Mouse (Mus musculus): Measurements from ENCODE around the gene Nolc1. TPM values are rescaled to one million over a fixed set of nuclear protein-coding genes. Genes with fewer than 3 reads are reported as not detected.
A peak's percentile ranks its signal among the peaks of the same experiment; 100 is the strongest.

The Nolc1 gene
- total and polyA plus RNA-seq, 3 experiments = 116 to 153 (median 147) TPM

DNA sequence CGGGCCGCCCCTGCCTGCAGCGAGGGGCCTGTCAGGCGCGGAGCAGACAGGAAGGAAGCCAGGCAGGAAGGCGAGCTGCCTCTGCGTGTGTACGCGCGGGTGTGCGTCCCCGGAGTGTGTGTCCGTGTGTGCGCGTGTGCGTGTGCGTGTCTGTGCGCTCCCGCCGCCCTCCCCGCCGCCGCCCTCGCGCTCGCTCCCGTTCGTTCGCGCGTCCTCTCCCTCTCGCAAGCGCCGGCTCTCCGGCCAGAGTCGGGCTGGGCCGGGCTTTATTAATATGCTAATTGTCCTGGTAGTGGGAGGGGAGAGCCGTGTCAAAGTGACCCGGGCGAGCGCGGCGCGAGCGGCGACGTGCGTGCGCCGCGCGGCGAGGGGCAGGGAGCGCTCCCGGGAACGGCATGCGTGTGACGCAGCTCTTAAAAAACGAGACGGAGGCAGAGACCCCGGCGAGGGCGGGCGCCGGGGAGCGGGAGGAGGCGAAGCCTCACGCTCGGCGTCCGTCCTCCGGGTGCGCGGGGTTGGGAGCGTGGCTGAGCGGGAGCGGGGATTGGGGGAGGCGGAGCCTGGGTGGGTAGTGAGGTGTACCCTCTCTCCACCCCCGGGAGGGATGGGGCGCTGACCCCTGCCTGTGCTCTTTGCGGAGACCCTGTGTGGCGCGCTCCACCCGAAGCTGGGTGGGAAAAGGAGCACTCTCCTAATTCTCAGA lies 30.5 kb upstream of the Nolc1 start, which contains the start of gene Ldb1:
TSS of gene Ldb1 (minus strand) at position 222 of the 703 bp plus-strand sequence.
- H3K4me1 ChIP-seq (ENCODE audit: insufficient read depth, low read depth, low read length) = peaks cover 67% of the 10 kb centered on the region
- ATAC-seq (ENCODE audit: extremely low read depth, insufficient number of reproducible peaks, low FRiP score, poor library complexity, severe bottlenecking) (peak; percentile 48; the same call in 1 of the 2 replicates), DNase-seq (ENCODE audit: low spot score) (peak; percentile 77)
- TF ChIP-seq POLR2AphosphoS5 (IDR thresholded peaks at IDR 0.05; ENCODE audit: insufficient replicate concordance, low read depth, low read length) (no peak), TAL1 (conservative IDR thresholded peaks at IDR 0.05; ENCODE audit: low read depth, low read length) (no peak), GATA2 (IDR thresholded peaks at IDR 0.05; ENCODE audit: borderline replicate concordance, low read depth, low read length) (no peak), GATA1 (IDR thresholded peaks at IDR 0.05; ENCODE audit: borderline replicate concordance, low read length) (no peak), CTCF (IDR thresholded peaks at IDR 0.05; ENCODE audit: low read depth, low read length) (no peak)
- peak within 1 kb of the TSS; percentile 96 for H3K4me3 ChIP-seq (ENCODE audit: low read depth, low read length)
- H3K27me3 ChIP-seq (ENCODE audit: insufficient read depth, low read length) = no peaks in the 10 kb centered on the region; the same call in 1 of the 2 replicates
- H3K36me3 ChIP-seq (replicated peaks) = peaks cover 28% of the 10 kb centered on the region
- no peaks in the 10 kb centered on the region for H3K9me3 ChIP-seq (replicated peaks)

DNA sequence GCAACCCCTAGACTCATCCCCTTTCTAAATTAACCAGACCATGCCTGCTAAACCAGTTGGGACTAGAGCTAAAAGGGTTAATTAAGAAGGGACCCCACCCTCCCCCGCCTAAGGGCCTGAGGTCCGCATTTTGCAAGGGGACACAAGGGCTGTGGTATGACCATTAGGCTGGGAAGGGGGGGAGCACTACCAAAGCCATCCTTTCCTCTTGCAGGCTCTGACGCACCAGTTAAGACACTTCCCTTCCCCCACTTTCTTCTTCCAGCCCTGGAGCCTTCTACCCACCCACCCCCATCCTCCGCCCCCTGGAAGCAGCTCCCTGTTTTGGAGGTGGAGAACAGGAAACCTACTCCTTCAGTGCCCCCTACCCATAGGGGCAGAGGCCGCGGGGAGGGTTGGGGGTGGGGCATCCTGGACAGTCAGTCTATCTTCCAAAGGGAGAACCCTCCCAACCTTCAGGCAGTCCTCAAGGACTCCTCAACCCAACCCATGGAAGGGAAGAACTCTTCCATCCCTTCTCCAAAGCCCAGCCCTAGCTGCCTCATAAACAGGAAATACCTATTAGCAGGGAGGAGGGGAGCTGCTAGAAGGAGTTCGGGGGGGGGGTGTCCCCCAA lies 29.9 kb upstream of the Nolc1 start:
- Histone ChIP-seq H3K9me3 (replicated peaks) (no peaks in the 10 kb centered on the region), H3K4me1 (ENCODE audit: insufficient read depth, low read depth, low read length) (peaks cover 67% of the 10 kb centered on the region), H3K4me3 (ENCODE audit: low read depth, low read length) (peak overlapping the region; percentile 96), H3K27me3 (ENCODE audit: insufficient read depth, low read length) (no peaks in the 10 kb centered on the region; the same call in 1 of the 2 replicates), H3K36me3 (replicated peaks) (peaks cover 24% of the 10 kb centered on the region)
- ATAC-seq (ENCODE audit: extremely low read depth, insufficient number of reproducible peaks, low FRiP score, poor library complexity, severe bottlenecking) (no peak), DNase-seq (ENCODE audit: low spot score) (no peak)
- TF ChIP-seq TAL1 (conservative IDR thresholded peaks at IDR 0.05; ENCODE audit: low read depth, low read length) = no peak
- no peak for TF ChIP-seq GATA2 (IDR thresholded peaks at IDR 0.05; ENCODE audit: borderline replicate concordance, low read depth, low read length)
- no peak for TF ChIP-seq GATA1 (IDR thresholded peaks at IDR 0.05; ENCODE audit: borderline replicate concordance, low read length)
- TF ChIP-seq POLR2AphosphoS5 (IDR thresholded peaks at IDR 0.05; ENCODE audit: insufficient replicate concordance, low read depth, low read length) = no peak
- TF ChIP-seq CTCF (IDR thresholded peaks at IDR 0.05; ENCODE audit: low read depth, low read length) = no peak

DNA sequence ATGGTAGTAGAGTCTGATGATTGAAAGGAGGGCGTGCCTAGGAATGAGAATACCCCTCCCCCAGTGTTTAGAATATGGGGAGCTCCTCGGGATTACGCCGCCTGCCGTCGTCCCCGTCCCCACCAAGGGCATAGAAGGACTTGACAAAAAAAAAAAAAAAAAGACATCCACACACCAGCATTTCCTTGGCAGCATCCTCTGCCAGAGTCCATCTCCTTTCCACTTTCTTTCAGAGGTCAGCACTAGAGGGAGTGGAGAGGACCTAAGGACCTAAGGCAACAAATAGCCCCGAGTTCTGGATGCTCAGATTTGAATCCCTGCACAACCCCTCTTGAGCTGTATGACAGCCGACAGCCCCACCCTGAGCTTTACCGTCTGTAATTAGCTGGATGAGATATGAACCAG lies 29.0 kb upstream of the Nolc1 start:
- DNase-seq (ENCODE audit: low spot score) (no peak), ATAC-seq (ENCODE audit: extremely low read depth, insufficient number of reproducible peaks, low FRiP score, poor library complexity, severe bottlenecking) (no peak)
- no peaks in the 10 kb centered on the region; the same call in 1 of the 2 replicates for H3K27me3 ChIP-seq (ENCODE audit: insufficient read depth, low read length)
- H3K4me3 ChIP-seq (ENCODE audit: low read depth, low read length) = no peak overlapping the region
- H3K4me1 ChIP-seq (ENCODE audit: insufficient read depth, low read depth, low read length) = peaks cover 59% of the 10 kb centered on the region
- peaks cover 16% of the 10 kb centered on the region for H3K36me3 ChIP-seq (replicated peaks)
- TF ChIP-seq GATA2 (IDR thresholded peaks at IDR 0.05; ENCODE audit: borderline replicate concordance, low read depth, low read length) (no peak), GATA1 (IDR thresholded peaks at IDR 0.05; ENCODE audit: borderline replicate concordance, low read length) (no peak), CTCF (IDR thresholded peaks at IDR 0.05; ENCODE audit: low read depth, low read length) (no peak), POLR2AphosphoS5 (IDR thresholded peaks at IDR 0.05; ENCODE audit: insufficient replicate concordance, low read depth, low read length) (no peak), TAL1 (conservative IDR thresholded peaks at IDR 0.05; ENCODE audit: low read depth, low read length) (no peak)
- H3K9me3 ChIP-seq (replicated peaks) = no peaks in the 10 kb centered on the region

DNA sequence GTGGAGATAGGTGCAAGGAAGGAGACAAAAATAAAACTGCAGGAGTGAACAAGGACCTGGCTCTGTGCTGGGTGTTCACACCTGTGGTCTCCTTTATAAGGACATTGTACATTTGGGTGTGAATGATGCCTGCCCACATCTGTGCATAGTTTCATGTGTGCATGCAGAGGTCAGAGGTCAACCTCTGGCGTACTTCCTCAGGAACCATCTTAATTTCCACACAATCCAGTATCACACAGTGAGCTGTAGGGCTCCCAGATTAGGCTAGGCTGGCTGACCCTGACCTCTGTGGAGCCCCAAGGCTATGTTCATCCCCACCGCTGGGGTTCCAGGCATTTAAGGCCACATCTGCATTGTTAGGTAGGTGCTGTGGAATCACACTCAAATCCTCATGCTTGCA lies 28.2 kb upstream of the Nolc1 start:
- H3K9me3 ChIP-seq (replicated peaks) = no peaks in the 10 kb centered on the region
- H3K4me1 ChIP-seq (ENCODE audit: insufficient read depth, low read depth, low read length) = peaks cover 51% of the 10 kb centered on the region
- no peak for ATAC-seq (ENCODE audit: extremely low read depth, insufficient number of reproducible peaks, low FRiP score, poor library complexity, severe bottlenecking)
- no peaks in the 10 kb centered on the region; the same call in 1 of the 2 replicates for H3K27me3 ChIP-seq (ENCODE audit: insufficient read depth, low read length)
- TF ChIP-seq CTCF (IDR thresholded peaks at IDR 0.05; ENCODE audit: low read depth, low read length) = no peak
- H3K4me3 ChIP-seq (ENCODE audit: low read depth, low read length) = no peak overlapping the region
- no peak for DNase-seq (ENCODE audit: low spot score)
- H3K36me3 ChIP-seq (replicated peaks) = peaks cover 13% of the 10 kb centered on the region

DNA sequence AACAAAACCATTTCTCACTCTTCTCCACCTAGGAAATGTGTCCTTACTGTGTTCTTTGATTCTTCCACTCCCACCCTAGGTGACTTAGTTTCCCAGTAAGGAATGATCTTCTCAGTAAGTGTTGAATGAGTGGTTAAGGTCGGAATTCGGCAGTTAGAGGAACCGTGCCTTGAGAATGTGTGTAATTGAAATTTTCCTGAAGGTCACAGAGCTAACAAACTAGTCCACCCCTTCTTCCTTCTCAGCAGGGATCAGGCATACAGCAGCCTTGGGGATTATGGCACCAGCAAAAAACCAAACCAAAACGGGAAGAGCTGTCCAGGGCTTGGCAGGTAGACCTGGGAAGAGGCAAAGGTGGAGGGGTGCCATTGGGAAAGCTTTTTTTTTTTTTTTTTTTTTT lies 26.5 kb upstream of the Nolc1 start:
- ATAC-seq (ENCODE audit: extremely low read depth, insufficient number of reproducible peaks, low FRiP score, poor library complexity, severe bottlenecking) (no peak), DNase-seq (ENCODE audit: low spot score) (no peak)
- Histone ChIP-seq H3K9me3 (replicated peaks) (no peaks in the 10 kb centered on the region), H3K36me3 (replicated peaks) (no peaks in the 10 kb centered on the region), H3K4me3 (ENCODE audit: low read depth, low read length) (no peak overlapping the region), H3K27me3 (ENCODE audit: insufficient read depth, low read length) (no peaks in the 10 kb centered on the region; the same call in 1 of the 2 replicates), H3K4me1 (ENCODE audit: insufficient read depth, low read depth, low read length) (peaks cover 34% of the 10 kb centered on the region)
- TF ChIP-seq TAL1 (conservative IDR thresholded peaks at IDR 0.05; ENCODE audit: low read depth, low read length) = no peak
- no peak for TF ChIP-seq POLR2AphosphoS5 (IDR thresholded peaks at IDR 0.05; ENCODE audit: insufficient replicate concordance, low read depth, low read length)
- TF ChIP-seq CTCF (IDR thresholded peaks at IDR 0.05; ENCODE audit: low read depth, low read length) = no peak
- no peak for TF ChIP-seq GATA1 (IDR thresholded peaks at IDR 0.05; ENCODE audit: borderline replicate concordance, low read length)
- TF ChIP-seq GATA2 (IDR thresholded peaks at IDR 0.05; ENCODE audit: borderline replicate concordance, low read depth, low read length) = no peak

DNA sequence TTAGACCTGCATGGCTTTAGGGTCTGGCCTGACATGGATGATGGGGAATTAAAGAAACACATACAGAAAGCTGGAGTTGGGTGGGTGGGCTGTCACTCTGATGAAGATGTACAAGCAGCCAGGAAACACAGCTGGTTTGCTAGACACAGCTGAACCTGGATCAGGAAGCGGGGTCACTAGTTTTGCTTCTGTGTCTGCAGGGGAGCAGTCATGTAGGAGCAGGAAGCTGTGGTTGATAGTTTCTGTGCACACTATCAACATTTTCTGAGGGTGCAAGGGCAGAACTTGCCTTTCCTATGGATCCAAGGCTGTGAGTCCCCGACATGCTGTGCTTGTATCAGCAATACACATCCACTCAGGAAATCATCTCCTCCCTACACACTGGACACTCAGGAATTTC lies 25.2 kb upstream of the Nolc1 start:
- Histone ChIP-seq H3K27me3 (ENCODE audit: insufficient read depth, low read length) (no peaks in the 10 kb centered on the region; the same call in 1 of the 2 replicates), H3K36me3 (replicated peaks) (no peaks in the 10 kb centered on the region), H3K9me3 (replicated peaks) (no peaks in the 10 kb centered on the region), H3K4me3 (ENCODE audit: low read depth, low read length) (no peak overlapping the region), H3K4me1 (ENCODE audit: insufficient read depth, low read depth, low read length) (peaks cover 30% of the 10 kb centered on the region)
- TF ChIP-seq TAL1 (conservative IDR thresholded peaks at IDR 0.05; ENCODE audit: low read depth, low read length) (no peak), GATA2 (IDR thresholded peaks at IDR 0.05; ENCODE audit: borderline replicate concordance, low read depth, low read length) (no peak), GATA1 (IDR thresholded peaks at IDR 0.05; ENCODE audit: borderline replicate concordance, low read length) (no peak), CTCF (IDR thresholded peaks at IDR 0.05; ENCODE audit: low read depth, low read length) (no peak), POLR2AphosphoS5 (IDR thresholded peaks at IDR 0.05; ENCODE audit: insufficient replicate concordance, low read depth, low read length) (no peak)
- ATAC-seq (ENCODE audit: extremely low read depth, insufficient number of reproducible peaks, low FRiP score, poor library complexity, severe bottlenecking) (no peak), DNase-seq (ENCODE audit: low spot score) (no peak)
